Mouse (Mus musculus): Measurements from ENCODE around the gene Ephb1.

- TF ChIP-seq CTCF (IDR thresholded peaks at IDR 0.05; ENCODE audit: borderline replicate concordance, insufficient read depth, low read depth, low read length) (no peak), POLR2A (IDR thresholded peaks at IDR 0.05; ENCODE audit: borderline replicate concordance, insufficient read depth, low read length) (no peak)
Observed at GRCm38 (mm10) chr9:102310431-102310830, 44.1 kb downstream of the Ephb1 start.

Data from cerebellum, adult 2 months (tissue).